Mouse (Mus musculus) liver, adult 2 months (tissue): ENCODE data around the gene Bloc1s3.

ENCODE experiments used
- CTCF ChIP-seq: fragments of 200-500 bp; IDR thresholded peaks from 2 replicates; pipeline ENCODE4 v1.5.1; 2011; ENCODE audit warnings: low read depth, low read length, control low read depth
- POLR2A ChIP-seq: fragments of 200-500 bp; IDR thresholded peaks from 2 replicates; pipeline ENCODE4 v1.6.1; 2011; ENCODE audit warnings: low read length, control low read depth; ENCODE audit not compliant: insufficient read depth; ENCODE audit errors: extremely low read depth

- TF ChIP-seq CTCF = no peak
- TF ChIP-seq POLR2A = no peak
Measured at GRCm38 (mm10) chr7:19506969-19507611, 1.1 kb downstream of the Bloc1s3 start.
